Mouse (Mus musculus) E14TG2a.4 (cell line): Measurements from ENCODE around the gene Gm10721.
"Not testable (repeated sequence)": the region's sequence is repeated elsewhere in the genome, so short reads cannot be mapped to it uniquely, and the experiment has no call there.

Experiments used
- CTCF ChIP-seq: conservative IDR thresholded peaks from 2 replicates; pipeline ENCODE4 v1.5.1; 2014; ENCODE audit warnings: low read length
- POU5F1 ChIP-seq: IDR thresholded peaks from 2 replicates; pipeline ENCODE4 v1.6.1; 2014; ENCODE audit warnings: low read length, borderline replicate concordance

GRCm38 (mm10) chr9:3015354-3015753 lies 2.4 kb downstream of the Gm10721 start, which contains the start of gene Gm10720:
- TF ChIP-seq CTCF, POU5F1: not testable (repeated sequence)
